Mouse (Mus musculus) layer of hippocampus, adult 2 months (tissue): ENCODE results near the gene Olfr745. TPM values are rescaled to one million over a fixed set of nuclear protein-coding genes. Genes with fewer than 3 reads are reported as not detected.

Source experiments
- DNase-seq, 2 experiments: peaks; one replicate each; pipeline ENCODE4 v3.0.0; 2022; ENCODE audit warnings: low spot score in 2 of 2
- H3K27ac ChIP-seq: fragments of 200-600 bp; 2 replicates; pipeline ENCODE4 v1.8.1; 2022
- H3K4me3 ChIP-seq: fragments of 200-600 bp; 2 replicates; pipeline ENCODE4 v1.8.1; 2022; ENCODE audit warnings: mild to moderate bottlenecking
- CTCF ChIP-seq: fragments of 200-600 bp; conservative IDR thresholded peaks from 2 replicates; pipeline ENCODE4 v1.8.1; 2022; ENCODE audit warnings: antibody characterized with exemption, mild to moderate bottlenecking, moderate library complexity
- long read RNA-seq, 2 experiments: library from polyadenylated mRNA; stranded (forward); transcript quantifications; one replicate each; pipeline ENCODE4 v2.0.0; 2021; ENCODE audit warnings: borderline mapping rate in 2 of 2
- total RNA-seq, 2 experiments: library from RNA; stranded (reverse); gene quantifications; 2 replicates each; pipeline ENCODE4 v1.2.3; 2021

Gene Olfr745
- total RNA-seq: not detected
- long read RNA-seq, experiment 1: 0 reads
- long read RNA-seq, experiment 2: 0 reads

GRCm38 (mm10) chr14:50639088-50639487, at the start of gene Olfr745:
Gene Olfr745 (plus strand): TSS chr14:50639388.
- no peak within 1 kb of the TSS for H3K27ac ChIP-seq
- H3K4me3 ChIP-seq: no peak within 1 kb of the TSS
- no peak for TF ChIP-seq CTCF
- no peak for DNase-seq

- DNase-seq: no peak
- TF ChIP-seq CTCF: no peak
- Histone ChIP-seq H3K4me3 (no peak within 1 kb of the TSS), H3K27ac (no peak within 1 kb of the TSS)
These were observed 24.6 kb upstream of the Olfr745 start, which contains the start of gene Olfr744 for GRCm38 (mm10) chr14:50614579-50614978. Gene Olfr744 (plus strand): TSS chr14:50614879.

- no peak for TF ChIP-seq CTCF
- DNase-seq: no peak
- H3K27ac ChIP-seq: no peak within 1 kb of the TSS
- H3K4me3 ChIP-seq: no peak within 1 kb of the TSS
These were observed 7.6 kb downstream of the Olfr745 start, which contains the start of gene Olfr746 for GRCm38 (mm10) chr14:50646783-50647182. Gene Olfr746 (plus strand): TSS chr14:50647083.

- Histone ChIP-seq H3K4me3 (no peak within 1 kb of the TSS), H3K27ac (no peak within 1 kb of the TSS)
- no peak for DNase-seq
- TF ChIP-seq CTCF: no peak
These were observed 53.9 kb downstream of the Olfr745 start, which contains the start of gene Olfr747 for GRCm38 (mm10) chr14:50693106-50693505. Gene Olfr747 (minus strand): TSS chr14:50693206.

Other genes with a start within 250 kb of the Olfr745 start
- gene Olfr738, start 231.8 kb upstream of the Olfr745 start, total RNA-seq: not detected
- gene Olfr739, start 220.8 kb upstream of the Olfr745 start, total RNA-seq: not detected
- gene Olfr740, start 193.8 kb upstream of the Olfr745 start, total RNA-seq: not detected
- gene Olfr741, start 166.7 kb upstream of the Olfr745 start, total RNA-seq: not detected
- not detected for gene Olfr742, start 135.8 kb upstream of the Olfr745 start, total RNA-seq
- not detected for gene Olfr743, start 117.5 kb upstream of the Olfr745 start, total RNA-seq
- gene Olfr744, start 24.5 kb upstream of the Olfr745 start, total RNA-seq: not detected
- not detected for gene Olfr746, start 7.7 kb downstream of the Olfr745 start, total RNA-seq
- gene Olfr747, start 53.8 kb downstream of the Olfr745 start, total RNA-seq: not detected
- not detected for gene Olfr748, start 68.0 kb downstream of the Olfr745 start, total RNA-seq
- gene Olfr749, start 105.7 kb downstream of the Olfr745 start, total RNA-seq: not detected
- gene Ttc5, start 146.1 kb downstream of the Olfr745 start, total RNA-seq: 10 to 100 TPM; 67.0 to 69.7 TPM
- gene Ccnb1ip1, start 168.3 kb downstream of the Olfr745 start, total RNA-seq: not detected
- 10 to 100 TPM; 27.5 to 31.9 TPM for gene Parp2, start 168.5 kb downstream of the Olfr745 start, total RNA-seq
- 1 to 10 TPM; 2.4 to 3.2 TPM for gene Tep1, start 231.2 kb downstream of the Olfr745 start, total RNA-seq